Mouse (Mus musculus) forebrain, embryonic 10.5 days (tissue): ENCODE measurements around the gene Nploc4. TPM values are rescaled to one million over a fixed set of nuclear protein-coding genes. Genes with fewer than 3 reads are reported as not detected.
A peak's percentile ranks its signal among the peaks of the same experiment; 100 is the strongest.
"Not testable (repeated sequence)": the region's sequence is repeated elsewhere in the genome, so short reads cannot be mapped to it uniquely, and the experiment has no call there.

Experiments used
- DNase-seq: peaks from one replicate; pipeline ENCODE4 v3.0.0-alpha.2; 2017; ENCODE audit warnings: low spot score; ENCODE audit errors: extremely low spot score
- H3K27ac ChIP-seq: fragments of 300-500 bp; sonication (generic); 2 replicates; pipeline ENCODE4 v1.5.1; 2016; ENCODE audit warnings: mild to moderate bottlenecking
- H3K27me3 ChIP-seq: fragments of 300-500 bp; sonication (generic); 2 replicates; pipeline ENCODE4 v1.6.1; 2016; ENCODE audit warnings: mild to moderate bottlenecking; ENCODE audit not compliant: poor library complexity, severe bottlenecking
- H3K36me3 ChIP-seq: fragments of 300-500 bp; sonication (generic); replicated peaks from 2 replicates; pipeline ENCODE4 v1.6.1; 2016; ENCODE audit warnings: mild to moderate bottlenecking, moderate library complexity
- H3K4me1 ChIP-seq: fragments of 300-500 bp; sonication (generic); 2 replicates; pipeline ENCODE4 v1.6.1; 2016
- H3K4me3 ChIP-seq: fragments of 300-500 bp; sonication (generic); 2 replicates; pipeline ENCODE4 v1.5.1; 2016; ENCODE audit warnings: mild to moderate bottlenecking, moderate library complexity
- H3K9me3 ChIP-seq: fragments of 300-500 bp; sonication (generic); 2 replicates; pipeline ENCODE4 v1.6.1; 2016; ENCODE audit warnings: mild to moderate bottlenecking, moderate library complexity
- WGBS: fragments of 180-500 bp; shearing (Covaris S2); methylation state at CpG from one replicate; pipeline ENCODE4 v1.1.7; 2016; 5-methylcytosine and 5-hydroxymethylcytosine counted together
- polyA plus RNA-seq: library from polyadenylated mRNA; unstranded; fragments of >200 nt; fragmentation: Nextera tagmentation; extraction: Ambion mirVana; gene quantifications from 2 replicates; pipeline ENCODE4 v1.2.1, GENCODE M21; 2016

The Nploc4 gene
- polyA plus RNA-seq, 1 experiment from 2014 or later: 45.9 TPM

GRCm38 (mm10) chr11:120426727-120427126, 10.8 kb downstream of the Nploc4 start:
- no peak for DNase-seq
- Histone ChIP-seq H3K9me3 (no peaks in the 10 kb centered on the region), H3K4me3 (no peak overlapping the region), H3K4me1 (no peaks in the 10 kb centered on the region), H3K36me3 (peaks cover 95% of the 10 kb centered on the region), H3K27me3 (no peaks in the 10 kb centered on the region), H3K27ac (no peak overlapping the region)
- 93% methylated on average over 3 of the region's 3 CpGs for WGBS

DNA sequence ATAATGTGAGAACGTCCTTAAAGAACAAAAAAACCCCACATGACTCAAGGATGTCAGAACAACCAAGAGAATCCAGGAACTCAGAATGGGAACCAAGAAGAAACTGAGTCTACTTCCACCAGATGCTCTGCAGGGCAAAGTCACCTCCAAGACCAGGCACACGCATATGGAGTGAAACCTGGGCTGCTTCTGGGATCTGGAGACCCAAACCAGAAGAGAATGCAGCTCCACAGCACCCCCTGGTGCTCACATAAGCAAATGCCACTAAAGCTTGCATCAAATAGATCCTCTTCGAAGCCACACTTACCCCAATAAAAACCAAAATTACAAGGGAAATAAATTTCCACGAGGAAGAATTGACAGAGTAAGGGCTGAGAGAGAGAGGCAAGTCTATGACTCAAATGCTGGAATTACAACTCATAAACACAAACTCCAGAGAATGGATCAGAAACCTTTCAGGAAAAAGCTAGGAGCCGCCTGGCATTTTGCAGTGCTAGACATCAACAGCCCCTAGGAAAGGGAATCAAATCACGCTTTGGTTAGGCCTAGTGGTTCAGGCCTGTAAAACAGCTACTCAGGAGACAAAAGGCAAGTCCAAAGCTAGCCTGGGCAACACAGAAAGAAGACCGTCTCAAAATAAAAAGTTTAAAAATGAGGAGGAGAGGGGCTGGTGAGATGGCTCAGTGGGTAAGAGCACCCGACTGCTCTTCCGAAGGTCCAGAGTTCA, 13.8 kb downstream of the Nploc4 start:
- H3K9me3 ChIP-seq: no peaks in the 10 kb centered on the region
- no peaks in the 10 kb centered on the region for H3K4me1 ChIP-seq
- H3K4me3 ChIP-seq: no peak overlapping the region
- no peaks in the 10 kb centered on the region for H3K27me3 ChIP-seq
- peaks cover 95% of the 10 kb centered on the region for H3K36me3 ChIP-seq
- 79% methylated on average over 9 of the region's 9 CpGs for WGBS
- H3K27ac ChIP-seq: no peak overlapping the region
- peak; percentile 55 for DNase-seq

DNA sequence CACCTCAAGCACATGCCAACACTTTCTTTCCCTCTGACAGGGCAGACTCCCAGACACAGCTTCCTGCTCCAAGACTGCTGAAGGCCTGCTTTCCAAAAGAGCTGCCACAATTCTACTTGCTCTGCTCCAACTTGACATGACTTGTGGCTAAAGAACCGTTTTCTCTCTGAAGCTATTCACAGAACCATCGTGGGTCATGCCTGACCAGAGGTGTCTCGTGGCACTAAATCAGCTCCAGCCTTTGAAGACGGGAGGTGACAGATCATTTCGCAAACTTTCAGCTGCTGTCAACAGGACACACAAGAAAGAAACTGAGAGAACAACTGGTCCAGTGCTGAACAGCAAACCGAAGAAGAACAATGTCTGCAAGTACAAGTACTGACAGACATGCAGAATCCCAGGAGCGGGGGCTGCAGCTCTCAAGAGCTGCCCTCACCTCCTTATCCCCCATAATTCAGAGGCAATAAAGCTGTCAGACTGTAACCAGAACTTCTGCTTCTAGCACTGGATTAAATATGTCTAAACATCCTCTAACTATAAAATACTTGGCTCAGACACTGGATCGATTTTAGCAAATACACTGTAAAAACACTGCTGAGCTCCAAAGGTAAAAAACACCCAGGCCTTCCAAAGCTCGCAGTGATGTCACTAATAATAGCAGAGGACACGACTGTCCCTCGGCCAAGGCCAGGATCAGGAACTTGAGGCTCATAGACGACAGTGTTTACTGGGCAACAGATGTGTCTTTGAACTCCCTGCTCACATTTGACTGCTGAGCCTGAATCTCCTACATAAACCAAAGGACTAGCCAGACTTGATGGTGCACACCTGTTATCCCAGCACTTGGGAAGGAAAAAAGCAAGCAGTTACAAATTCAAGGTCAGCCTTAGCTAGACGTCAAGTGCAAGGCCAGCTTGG, 14.6 kb downstream of the Nploc4 start:
- 95% methylated on average over 13 of the region's 13 CpGs for WGBS
- H3K36me3 ChIP-seq: peaks cover 95% of the 10 kb centered on the region
- no peak overlapping the region for H3K4me3 ChIP-seq
- H3K27ac ChIP-seq: no peak overlapping the region
- H3K4me1 ChIP-seq: no peaks in the 10 kb centered on the region
- no peak for DNase-seq
- H3K27me3 ChIP-seq: no peaks in the 10 kb centered on the region
- no peaks in the 10 kb centered on the region for H3K9me3 ChIP-seq

GRCm38 (mm10) chr11:120418592-120418991, 18.9 kb downstream of the Nploc4 start:
- H3K36me3 ChIP-seq: peaks cover 97% of the 10 kb centered on the region
- no peak for DNase-seq
- H3K4me3 ChIP-seq: no peak overlapping the region
- no peaks in the 10 kb centered on the region for H3K4me1 ChIP-seq
- 92% methylated on average over 1 of the region's 1 CpGs for WGBS
- H3K27me3 ChIP-seq: no peaks in the 10 kb centered on the region
- no peak overlapping the region for H3K27ac ChIP-seq
- no peaks in the 10 kb centered on the region for H3K9me3 ChIP-seq

DNA sequence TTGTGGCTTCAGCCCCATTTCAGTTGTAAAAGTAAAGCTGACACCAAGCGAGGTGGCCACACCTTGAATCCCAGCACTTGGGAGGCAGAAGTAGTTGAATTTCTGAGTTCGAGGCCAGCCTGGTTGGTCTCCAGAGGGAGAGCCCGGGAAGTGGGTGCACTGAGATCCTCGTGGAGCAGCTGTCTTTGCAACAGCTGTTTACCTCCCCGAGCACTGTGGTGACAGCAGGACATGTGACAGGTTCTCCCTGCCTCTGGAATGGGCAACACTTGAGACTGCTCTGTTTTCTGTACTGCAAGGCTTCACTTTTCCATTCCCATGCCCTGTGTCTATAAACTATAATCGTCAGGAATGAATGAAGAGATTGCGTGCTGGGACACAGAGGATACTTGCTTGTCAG, 19.7 kb downstream of the Nploc4 start:
- H3K9me3 ChIP-seq: no peaks in the 10 kb centered on the region
- H3K27ac ChIP-seq: no peak overlapping the region
- WGBS: 95% methylated on average over 7 of the region's 7 CpGs
- no peaks in the 10 kb centered on the region for H3K27me3 ChIP-seq
- no peak for DNase-seq
- no peak overlapping the region for H3K4me3 ChIP-seq
- H3K4me1 ChIP-seq: no peaks in the 10 kb centered on the region
- H3K36me3 ChIP-seq: peaks cover 97% of the 10 kb centered on the region

- not testable (repeated sequence) for H3K4me3 ChIP-seq, H3K27me3 ChIP-seq, H3K27ac ChIP-seq, H3K9me3 ChIP-seq, H3K4me1 ChIP-seq, DNase-seq
- WGBS: 97% methylated on average over 7 of the region's 10 CpGs
- H3K36me3 ChIP-seq: peaks cover 98% of the 10 kb centered on the region
Measured at GRCm38 (mm10) chr11:120413621-120414020, 23.9 kb downstream of the Nploc4 start.

GRCm38 (mm10) chr11:120406445-120406844, 31.1 kb downstream of the Nploc4 start:
- no peak overlapping the region for H3K27ac ChIP-seq
- no peak for DNase-seq
- H3K4me3 ChIP-seq: no peak overlapping the region
- peaks cover 100% of the 10 kb centered on the region for H3K36me3 ChIP-seq
- WGBS: 82% methylated on average over 1 of the region's 1 CpGs
- no peaks in the 10 kb centered on the region for H3K9me3 ChIP-seq
- H3K27me3 ChIP-seq: no peaks in the 10 kb centered on the region
- H3K4me1 ChIP-seq: no peaks in the 10 kb centered on the region

GRCm38 (mm10) chr11:120405867-120406266, 31.6 kb downstream of the Nploc4 start:
- Histone ChIP-seq H3K36me3 (peaks cover 100% of the 10 kb centered on the region), H3K4me3 (no peak overlapping the region), H3K9me3 (no peaks in the 10 kb centered on the region), H3K27ac (no peak overlapping the region), H3K27me3 (no peaks in the 10 kb centered on the region), H3K4me1 (no peaks in the 10 kb centered on the region)
- 98% methylated on average over 3 of the region's 3 CpGs for WGBS
- DNase-seq: no peak

DNA sequence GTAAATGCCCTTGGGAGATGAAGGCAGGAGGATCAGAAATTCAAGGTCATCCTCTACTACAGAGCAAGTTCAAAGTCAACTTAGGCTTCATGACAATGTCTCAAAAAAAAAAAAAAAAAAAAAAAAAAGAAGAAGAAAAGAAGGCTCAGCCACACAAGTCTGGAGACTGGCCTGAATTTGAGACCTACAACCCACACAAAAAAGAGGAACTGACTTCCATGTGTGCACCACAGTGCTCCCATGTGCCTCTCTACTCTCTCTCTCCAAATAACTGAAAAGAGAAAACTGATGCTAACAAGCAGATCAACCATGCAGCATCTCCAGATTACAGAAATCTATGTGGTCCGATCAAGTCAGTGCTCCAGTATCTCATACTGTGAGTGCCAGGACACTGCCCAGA, 32.7 kb downstream of the Nploc4 start:
- Histone ChIP-seq H3K36me3 (peaks cover 100% of the 10 kb centered on the region), H3K4me1 (no peaks in the 10 kb centered on the region), H3K9me3 (no peaks in the 10 kb centered on the region), H3K4me3 (no peak overlapping the region), H3K27ac (no peak overlapping the region), H3K27me3 (no peaks in the 10 kb centered on the region)
- DNase-seq: no peak
- WGBS: 92% methylated on average over 1 of the region's 1 CpGs

DNA sequence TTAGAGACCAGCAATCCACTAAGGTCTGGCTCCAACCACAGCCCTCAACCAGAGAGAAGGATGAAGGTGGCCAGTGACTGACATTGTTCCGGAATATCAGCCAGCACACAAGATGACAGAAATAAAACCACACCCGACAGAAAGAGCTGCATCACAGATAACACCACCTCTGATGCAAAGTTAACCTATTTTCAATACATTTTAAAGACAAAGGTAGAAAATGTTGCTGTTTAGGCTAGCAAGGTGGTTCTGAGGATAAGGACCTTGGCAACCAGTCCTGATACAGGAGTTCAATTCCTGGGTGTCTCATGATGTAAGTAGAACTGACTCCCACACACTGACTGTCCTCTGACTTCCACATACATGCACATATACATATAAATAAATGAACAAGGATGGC, 38.2 kb downstream of the Nploc4 start:
- peaks cover 99% of the 10 kb centered on the region for H3K36me3 ChIP-seq
- no peak overlapping the region for H3K27ac ChIP-seq
- no peak for DNase-seq
- H3K4me3 ChIP-seq: no peak overlapping the region
- WGBS: 96% methylated on average over 2 of the region's 2 CpGs
- no peaks in the 10 kb centered on the region for H3K4me1 ChIP-seq
- no peaks in the 10 kb centered on the region for H3K9me3 ChIP-seq
- H3K27me3 ChIP-seq: no peaks in the 10 kb centered on the region

- 81% methylated on average over 2 of the region's 2 CpGs for WGBS
- no peaks in the 10 kb centered on the region for H3K27me3 ChIP-seq
- no peak for DNase-seq
- H3K4me3 ChIP-seq: no peak overlapping the region
- no peak overlapping the region for H3K27ac ChIP-seq
- peaks cover 99% of the 10 kb centered on the region for H3K36me3 ChIP-seq
- H3K9me3 ChIP-seq: no peaks in the 10 kb centered on the region
- no peaks in the 10 kb centered on the region for H3K4me1 ChIP-seq
Measured at GRCm38 (mm10) chr11:120397602-120398001, 39.9 kb downstream of the Nploc4 start.

GRCm38 (mm10) chr11:120395661-120396060, 41.8 kb downstream of the Nploc4 start:
- WGBS: 92% methylated on average over 4 of the region's 4 CpGs

DNA sequence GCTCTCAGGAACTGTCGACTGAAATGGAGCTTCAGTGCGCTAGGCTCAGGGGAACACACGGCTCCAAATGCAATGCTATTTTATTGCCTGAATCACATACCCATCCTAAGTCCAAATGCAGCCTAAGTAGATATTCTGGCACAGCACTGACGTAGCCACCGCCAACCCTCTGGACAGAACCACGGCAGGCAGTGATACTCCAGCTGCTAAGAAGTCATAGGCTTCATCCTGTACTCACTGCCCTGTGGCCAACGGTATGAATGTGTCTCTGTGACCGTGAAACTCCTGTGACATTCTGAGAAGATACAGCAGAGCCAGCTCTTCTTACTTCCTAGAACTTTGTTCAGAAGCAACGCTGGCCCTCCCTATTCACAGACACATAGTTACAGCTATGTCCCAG, 48.9 kb downstream of the Nploc4 start:
- 95% methylated on average over 9 of the region's 9 CpGs for WGBS
- no peaks in the 10 kb centered on the region for H3K4me1 ChIP-seq
- no peak overlapping the region for H3K4me3 ChIP-seq
- no peaks in the 10 kb centered on the region for H3K9me3 ChIP-seq
- peaks cover 86% of the 10 kb centered on the region for H3K36me3 ChIP-seq
- no peak for DNase-seq
- no peak overlapping the region for H3K27ac ChIP-seq
- no peaks in the 10 kb centered on the region for H3K27me3 ChIP-seq

More at GRCm38 (mm10) chr11:120395661-120396060, 41.8 kb downstream of the Nploc4 start:
- H3K27ac ChIP-seq: no peak overlapping the region
- H3K4me3 ChIP-seq: no peak overlapping the region
- H3K4me1 ChIP-seq: no peaks in the 10 kb centered on the region
- H3K27me3 ChIP-seq: no peaks in the 10 kb centered on the region
- H3K9me3 ChIP-seq: no peaks in the 10 kb centered on the region
- no peak for DNase-seq
- H3K36me3 ChIP-seq: peaks cover 94% of the 10 kb centered on the region
